Mouse (Mus musculus) embryonic facial prominence, embryonic 11.5 days (tissue): ENCODE data around the gene Prkcq. TPM values are rescaled to one million over a fixed set of nuclear protein-coding genes. Genes with fewer than 3 reads are reported as not detected.
"Not testable (repeated sequence)": the region's sequence is repeated elsewhere in the genome, so short reads cannot be mapped to it uniquely, and the experiment has no call there.

Experiments
- ATAC-seq: fragments of 200-750 bp; cut with Nextera tagmentation; replicated peaks from 2 replicates; pipeline ENCODE4 v1.8.0; 2017; ENCODE audit warnings: low read depth; ENCODE audit not compliant: insufficient number of reproducible peaks, low FRiP score, low TSS enrichment
- DNase-seq: peaks from one replicate; pipeline ENCODE4 v3.0.0-alpha.2; 2015; ENCODE audit warnings: low spot score
- H3K27ac ChIP-seq: fragments of 300-500 bp; sonication (generic); replicated peaks from 2 replicates; pipeline ENCODE4 v1.5.1; 2014; ENCODE audit warnings: mild to moderate bottlenecking, low read depth, low read length, control low read depth
- H3K27me3 ChIP-seq: fragments of 300-500 bp; sonication (generic); 2 replicates; pipeline ENCODE4 v1.6.1; 2014; ENCODE audit warnings: mild to moderate bottlenecking, low read length, moderate library complexity, mixed read lengths; ENCODE audit not compliant: control insufficient read depth, insufficient read depth
- H3K36me3 ChIP-seq: fragments of 300-500 bp; sonication (generic); replicated peaks from 2 replicates; pipeline ENCODE4 v1.6.1; 2014; ENCODE audit warnings: low read depth, mild to moderate bottlenecking, low read length, moderate library complexity, mixed read lengths; ENCODE audit not compliant: control insufficient read depth, insufficient read depth
- H3K4me1 ChIP-seq: fragments of 300-500 bp; sonication (generic); 2 replicates; pipeline ENCODE4 v1.6.1; 2014; ENCODE audit warnings: low read length, mixed read lengths; ENCODE audit not compliant: control insufficient read depth, insufficient read depth
- H3K4me2 ChIP-seq: fragments of 300-500 bp; sonication (generic); 2 replicates; pipeline ENCODE4 v1.6.1; 2014; ENCODE audit warnings: low read depth, mild to moderate bottlenecking, control low read depth, low read length, moderate library complexity
- H3K4me3 ChIP-seq: fragments of 300-500 bp; sonication (generic); 2 replicates; pipeline ENCODE4 v1.5.1; 2014; ENCODE audit warnings: low read depth, low read length, control low read depth
- H3K9ac ChIP-seq: fragments of 300-500 bp; sonication (generic); replicated peaks from 2 replicates; pipeline ENCODE4 v1.6.1; 2014; ENCODE audit warnings: mild to moderate bottlenecking, control low read depth, low read length
- H3K9me3 ChIP-seq: fragments of 300-500 bp; sonication (generic); replicated peaks from 2 replicates; pipeline ENCODE4 v1.6.1; 2016; ENCODE audit warnings: mild to moderate bottlenecking, low read length, inconsistent platforms, mixed read lengths; ENCODE audit not compliant: control insufficient read depth
- WGBS: fragments of 180-500 bp; shearing (Covaris S2); extraction: QIAGEN DNeasy Blood & Tissue Kit; methylation state at CpG from one replicate; pipeline ENCODE4 v1.1.7; 2014; 5-methylcytosine and 5-hydroxymethylcytosine counted together
- polyA plus RNA-seq: library from polyadenylated mRNA; unstranded; fragments of >200 nt; fragmentation: Nextera tagmentation; extraction: Ambion mirVana; gene quantifications from 2 replicates; pipeline ENCODE4 v1.2.1, GENCODE M21; 2014

Prkcq gene
- polyA plus RNA-seq, 1 experiment from 2014 or later, result 2.8 TPM

DNA sequence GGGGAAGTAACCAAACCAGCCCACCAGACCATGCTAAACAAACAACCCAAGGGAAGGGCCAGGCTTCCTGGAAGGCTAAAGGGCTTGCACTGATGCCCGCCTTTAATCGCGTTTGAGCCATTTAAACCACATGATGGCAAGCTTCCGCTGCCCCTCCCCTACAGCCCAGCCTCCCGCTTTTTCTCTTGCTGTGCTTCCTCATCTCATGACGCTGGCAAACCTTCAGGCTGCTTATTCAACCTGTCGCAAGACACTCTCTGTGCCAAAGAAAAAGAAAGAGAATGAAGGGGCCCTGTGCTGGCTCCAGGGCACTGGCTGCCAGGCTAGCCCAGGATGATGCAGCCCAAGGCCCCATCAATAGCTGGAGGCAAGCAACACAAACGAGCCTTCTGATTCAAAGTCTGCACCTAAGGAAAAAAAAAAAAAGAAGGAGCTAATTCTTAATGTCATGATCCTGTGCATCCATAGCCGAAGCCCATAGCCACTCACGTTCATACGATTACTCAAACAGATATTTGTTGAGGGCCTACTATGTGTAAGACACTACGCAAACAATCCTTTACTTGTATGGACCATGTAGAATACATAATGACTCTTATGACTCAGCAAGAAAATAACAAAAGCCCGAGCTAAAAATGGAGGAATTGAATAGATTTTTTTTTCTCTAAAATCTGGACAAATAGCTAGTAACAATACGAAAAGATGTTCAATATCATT lies 161.6 kb downstream of the Prkcq start:
- no peaks in the 10 kb centered on the region for H3K27me3 ChIP-seq
- no peak overlapping the region for H3K9ac ChIP-seq
- ATAC-seq (no peak), DNase-seq (no peak)
- H3K4me1 ChIP-seq, result no peaks in the 10 kb centered on the region; the same call in 1 of the 2 replicates
- H3K4me2 ChIP-seq, result no peak overlapping the region
- no peak overlapping the region for H3K4me3 ChIP-seq
- H3K27ac ChIP-seq, result no peak overlapping the region
- no peaks in the 10 kb centered on the region for H3K36me3 ChIP-seq
- 61% methylated on average over 14 of the region's 14 CpGs for WGBS
- no peaks in the 10 kb centered on the region for H3K9me3 ChIP-seq

DNA sequence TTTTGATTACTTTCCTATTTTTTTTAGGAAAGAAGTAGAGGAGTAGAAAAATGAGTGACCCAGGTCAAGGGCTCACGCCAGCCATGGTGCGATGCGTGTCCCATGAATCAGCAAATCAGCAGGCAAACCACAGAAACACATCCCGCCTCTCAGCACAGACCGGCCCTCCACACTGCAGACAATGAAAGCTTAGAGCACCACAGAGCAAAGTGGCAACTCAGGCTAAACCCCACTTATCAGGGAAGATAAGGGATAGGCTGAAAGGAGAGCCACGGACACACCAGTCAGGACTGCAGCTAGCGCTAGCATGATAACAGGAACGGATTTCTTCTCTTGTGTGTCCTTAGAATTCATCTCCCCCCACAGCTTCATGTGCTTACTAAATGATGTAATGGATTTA lies 164.4 kb downstream of the Prkcq start:
- ATAC-seq (no peak), DNase-seq (no peak)
- H3K4me3 ChIP-seq, result no peak overlapping the region
- H3K36me3 ChIP-seq, result no peaks in the 10 kb centered on the region
- no peaks in the 10 kb centered on the region; the same call in 1 of the 2 replicates for H3K4me1 ChIP-seq
- no peaks in the 10 kb centered on the region for H3K27me3 ChIP-seq
- no peak overlapping the region for H3K4me2 ChIP-seq
- H3K27ac ChIP-seq, result no peak overlapping the region
- WGBS, result 68% methylated on average over 8 of the region's 8 CpGs
- no peak overlapping the region for H3K9ac ChIP-seq
- H3K9me3 ChIP-seq, result no peaks in the 10 kb centered on the region

DNA sequence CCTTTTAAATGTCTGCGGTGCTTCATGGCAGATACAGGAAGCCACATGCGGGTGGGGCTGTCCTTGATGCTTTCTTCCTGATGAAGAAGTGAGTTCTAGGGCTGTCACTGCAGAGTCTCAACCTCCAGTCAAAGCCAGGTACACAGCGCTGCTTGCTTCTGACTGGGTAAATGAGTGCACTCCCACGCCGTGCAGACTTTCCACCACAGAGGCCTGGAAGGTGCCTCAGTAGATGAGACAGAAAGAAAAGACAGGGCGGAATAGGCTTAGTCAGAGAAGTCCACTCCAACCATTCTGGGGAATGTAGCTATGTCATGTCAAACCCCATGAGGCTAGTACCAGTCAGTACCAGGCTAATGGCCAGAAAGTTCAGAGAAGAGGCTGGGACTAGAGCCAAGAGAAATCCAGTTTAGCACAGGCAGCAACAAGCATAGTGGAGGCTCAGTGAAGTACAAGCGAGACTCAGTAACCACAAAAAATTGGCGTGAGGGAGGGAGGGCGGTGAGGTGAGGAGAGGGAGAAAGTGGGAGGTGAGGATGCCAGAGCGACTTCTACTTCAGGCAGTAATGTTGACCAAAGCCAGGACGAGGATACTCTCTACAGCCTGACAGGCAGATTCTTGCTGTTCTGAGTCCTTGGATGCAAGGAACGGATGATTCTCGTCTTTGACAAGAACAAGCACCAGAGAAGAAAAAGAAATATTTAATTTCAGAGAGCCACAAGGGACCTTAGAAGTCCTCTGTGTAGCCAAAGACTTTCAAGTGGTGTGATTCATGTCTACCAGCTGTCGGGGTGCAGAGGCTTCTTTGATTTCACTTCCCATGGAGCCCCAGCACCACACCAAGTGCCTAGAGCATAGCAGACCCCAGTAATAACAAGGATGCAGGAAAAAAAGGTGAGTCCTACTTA lies 167.3 kb downstream of the Prkcq start:
- no peak for ATAC-seq
- no peak overlapping the region for H3K27ac ChIP-seq
- no peaks in the 10 kb centered on the region for H3K27me3 ChIP-seq
- WGBS, result 78% methylated on average over 14 of the region's 14 CpGs
- no peak overlapping the region for H3K9ac ChIP-seq
- no peaks in the 10 kb centered on the region for H3K4me1 ChIP-seq
- H3K4me3 ChIP-seq, result no peak overlapping the region
- H3K4me2 ChIP-seq, result no peak overlapping the region
- H3K9me3 ChIP-seq, result no peaks in the 10 kb centered on the region
- no peaks in the 10 kb centered on the region for H3K36me3 ChIP-seq
- no peak for DNase-seq

DNA sequence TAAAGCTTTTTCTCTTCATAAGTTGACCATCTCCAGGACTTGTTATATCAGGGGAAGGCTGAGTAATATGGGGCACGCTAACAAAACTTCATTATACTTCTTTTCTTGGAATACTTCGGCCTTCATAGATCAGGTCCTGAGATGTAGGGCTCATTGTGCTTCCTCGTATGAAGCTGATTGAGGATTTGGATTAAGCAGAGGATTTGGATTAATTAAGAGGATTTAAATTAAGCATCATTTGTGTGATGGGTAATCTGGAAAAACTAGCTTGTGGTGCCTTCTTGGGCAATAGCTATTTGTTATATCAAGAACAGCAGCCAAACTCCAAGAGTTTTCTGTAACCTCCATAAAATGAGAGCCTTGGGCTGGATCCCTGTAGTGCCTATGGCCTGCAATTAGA lies 172.8 kb downstream of the Prkcq start:
- DNase-seq (no peak), ATAC-seq (no peak)
- 87% methylated on average over 3 of the region's 3 CpGs for WGBS
- Histone ChIP-seq H3K4me3 (no peak overlapping the region), H3K36me3 (no peaks in the 10 kb centered on the region), H3K27me3 (no peaks in the 10 kb centered on the region), H3K9me3 (no peaks in the 10 kb centered on the region), H3K4me2 (no peak overlapping the region), H3K27ac (no peak overlapping the region), H3K9ac (no peak overlapping the region), H3K4me1 (no peaks in the 10 kb centered on the region)

GRCm38 (mm10) chr2:11346419-11346818 lies 174.5 kb downstream of the Prkcq start:
- not testable (repeated sequence) for H3K9ac ChIP-seq, H3K36me3 ChIP-seq, H3K27me3 ChIP-seq, H3K27ac ChIP-seq, ATAC-seq, DNase-seq, H3K9me3 ChIP-seq, H3K4me1 ChIP-seq, H3K4me2 ChIP-seq, H3K4me3 ChIP-seq
- 87% methylated on average over 6 of the region's 6 CpGs for WGBS

DNA sequence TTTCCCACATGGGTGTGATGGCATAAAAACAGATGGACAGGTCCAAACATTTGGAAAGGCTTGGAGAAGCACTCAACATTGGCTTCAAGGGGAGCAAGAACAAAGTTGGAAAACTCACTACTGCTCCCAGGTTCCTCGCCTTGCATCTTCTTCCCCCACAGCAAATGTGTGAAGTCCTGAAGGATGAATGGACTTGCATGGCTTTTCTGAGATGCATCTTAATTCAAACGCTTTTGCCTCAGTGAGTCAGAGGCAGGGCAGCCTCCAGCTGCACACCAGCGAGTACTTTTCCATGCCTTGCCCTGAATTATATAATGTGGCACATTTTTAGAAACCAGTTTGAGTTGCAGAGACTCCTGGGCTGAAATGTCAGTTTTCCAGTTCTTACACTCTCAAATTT lies 175.9 kb downstream of the Prkcq start:
- DNase-seq (no peak), ATAC-seq (no peak)
- no peaks in the 10 kb centered on the region for H3K36me3 ChIP-seq
- no peaks in the 10 kb centered on the region for H3K27me3 ChIP-seq
- H3K4me3 ChIP-seq, result no peak overlapping the region
- H3K4me2 ChIP-seq, result no peak overlapping the region
- H3K9me3 ChIP-seq, result no peaks in the 10 kb centered on the region
- H3K27ac ChIP-seq, result no peak overlapping the region
- 85% methylated on average over 3 of the region's 3 CpGs for WGBS
- H3K4me1 ChIP-seq, result no peaks in the 10 kb centered on the region
- no peak overlapping the region for H3K9ac ChIP-seq
